Mouse (Mus musculus) heart, adult 8-10 months (tissue): ENCODE measurements around the gene Fam171b. TPM values are rescaled to one million over a fixed set of nuclear protein-coding genes. Genes with fewer than 3 reads are reported as not detected.

Source experiments
- DNase-seq: peaks from one replicate; pipeline ENCODE4 v3.0.0; 2022; ENCODE audit warnings: low spot score
- total RNA-seq, 4 experiments: library from RNA; stranded (reverse); gene quantifications; 2 replicates each; pipeline ENCODE4 v1.2.4; 2022

Gene Fam171b
- total RNA-seq, 4 experiments from 2014 or later: 0.40 to 0.94 (median 0.55) TPM

DNA sequence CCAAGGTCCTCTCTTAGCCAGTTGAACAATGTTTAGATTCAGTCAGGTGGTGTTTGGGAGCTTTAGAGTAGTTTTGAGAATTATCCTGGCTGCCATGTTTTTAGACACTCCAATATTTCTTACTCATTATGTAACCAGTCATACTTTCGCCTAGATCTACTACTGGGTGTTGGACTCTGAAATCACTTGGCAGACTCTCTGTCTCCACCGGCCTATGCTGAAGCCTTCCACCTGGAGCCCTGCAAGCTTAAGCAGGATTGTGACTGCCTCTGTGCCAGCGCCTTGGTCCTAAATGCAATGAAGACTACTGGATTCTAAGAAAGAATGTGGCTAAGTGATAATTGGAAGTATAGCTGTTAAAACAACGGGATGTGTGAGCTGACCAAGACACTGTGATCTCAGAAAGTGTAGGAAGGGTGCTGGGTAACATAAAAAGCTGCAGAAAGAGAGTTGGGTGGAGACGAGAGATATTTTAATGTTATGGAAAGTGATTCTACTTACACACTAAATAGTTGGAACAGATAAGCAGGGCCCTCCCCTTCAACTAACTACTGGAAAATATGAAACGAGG lies 71.5 kb downstream of the Fam171b start:
- no peak for DNase-seq

DNA sequence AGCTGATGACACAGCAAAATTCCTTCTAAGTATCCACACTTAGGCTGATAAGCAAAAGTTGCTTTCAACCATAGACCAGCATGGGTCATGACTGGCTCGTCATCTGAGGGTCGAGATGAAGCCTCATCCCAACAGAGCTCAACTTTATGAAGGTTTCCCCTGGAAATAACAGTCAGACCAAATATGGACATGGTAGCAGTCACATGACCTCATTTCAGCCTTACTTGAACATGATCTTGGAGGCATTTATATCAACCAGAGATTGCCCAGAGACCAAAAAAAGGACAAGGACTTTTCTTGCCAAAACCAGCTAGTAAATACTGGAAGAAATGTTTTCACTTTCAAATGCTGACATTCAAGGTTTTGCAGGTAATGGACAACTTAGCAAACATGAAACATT lies 81.3 kb downstream of the Fam171b start:
- DNase-seq: no peak

DNA sequence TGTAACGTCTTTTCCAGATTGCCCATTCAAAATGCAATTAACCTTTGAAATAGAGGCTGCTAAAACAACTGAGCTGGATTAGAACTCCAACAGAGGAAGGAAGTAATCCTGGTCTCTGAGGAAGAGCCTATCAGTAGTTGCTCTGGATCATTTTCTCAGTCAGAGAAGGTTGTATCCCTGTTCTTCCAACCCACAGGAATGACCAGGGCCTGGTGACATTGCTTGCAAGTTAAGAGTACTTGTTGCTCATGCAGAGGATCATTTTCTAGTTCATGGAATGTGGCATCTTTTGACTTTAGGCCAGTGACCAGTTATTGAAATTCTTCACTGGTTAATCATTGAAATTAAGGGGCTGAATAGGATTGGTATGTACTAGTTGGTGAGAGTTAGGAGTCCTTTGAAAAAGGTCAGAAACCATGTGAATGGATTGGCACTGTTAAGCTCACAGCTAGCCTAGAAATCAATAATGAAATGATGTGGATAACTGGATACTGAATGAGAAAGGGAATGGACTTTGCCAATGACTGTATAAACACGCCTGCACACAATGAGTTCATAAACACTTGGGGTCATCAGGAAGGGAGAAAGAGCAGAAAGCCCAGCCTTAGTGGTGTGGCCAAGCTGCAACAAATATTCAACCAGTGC lies 89.6 kb downstream of the Fam171b start:
- DNase-seq: no peak

- no peak for DNase-seq
Observed at GRCm38 (mm10) chr2:83929478-83930088, 117.1 kb downstream of the Fam171b start.

Other genes starting within 250 kb of the Fam171b start
- gene Zc3h15, start 168.2 kb upstream of the Fam171b start, total RNA-seq: 10 to 100 TPM; 48.8 to 54.2 (median 52.4) TPM
- gene Itgav, start 88.2 kb upstream of the Fam171b start, total RNA-seq: 10 to 100 TPM; 33.9 to 39.6 (median 36.0) TPM
- gene Zswim2, start 128.6 kb downstream of the Fam171b start, total RNA-seq: not detected
- 1 to 10 TPM in 1 of 4 experiments, under 1 TPM in 3; 0.75 to 1.0 (median 0.76) TPM for gene Gm13698, start 143.1 kb downstream of the Fam171b start, total RNA-seq
- gene Gm13693, start 148.9 kb downstream of the Fam171b start, total RNA-seq: 1 to 10 TPM in 1 of 4 experiments, under 1 TPM in 3; 0.75 to 1.0 (median 0.76) TPM
- gene Gm13695, start 154.7 kb downstream of the Fam171b start, total RNA-seq: under 1 TPM in 1 of 4 experiments, not detected in 3; 0.75 TPM
- 1 to 10 TPM in 1 of 4 experiments, under 1 TPM in 3; 0.75 to 1.0 (median 0.76) TPM for gene Gm13696, start 160.5 kb downstream of the Fam171b start, total RNA-seq
- 1 to 10 TPM in 1 of 4 experiments, under 1 TPM in 3; 0.75 to 1.0 (median 0.76) TPM for gene Gm13694, start 166.3 kb downstream of the Fam171b start, total RNA-seq
- 1 to 10 TPM in 1 of 4 experiments, under 1 TPM in 3; 0.75 to 1.0 (median 0.76) TPM for gene Gm13697, start 172.1 kb downstream of the Fam171b start, total RNA-seq
- gene Gm13691, start 177.9 kb downstream of the Fam171b start, total RNA-seq: 1 to 10 TPM in 1 of 4 experiments, under 1 TPM in 3; 0.75 to 1.0 (median 0.76) TPM